Mouse (Mus musculus): ENCODE results near the gene Gm7929.
A peak's percentile ranks its signal among the peaks of the same experiment; 100 is the strongest.
"Not testable (repeated sequence)": the region's sequence is repeated elsewhere in the genome, so short reads cannot be mapped to it uniquely, and the experiment has no call there.

Gene Gm7929

DNA sequence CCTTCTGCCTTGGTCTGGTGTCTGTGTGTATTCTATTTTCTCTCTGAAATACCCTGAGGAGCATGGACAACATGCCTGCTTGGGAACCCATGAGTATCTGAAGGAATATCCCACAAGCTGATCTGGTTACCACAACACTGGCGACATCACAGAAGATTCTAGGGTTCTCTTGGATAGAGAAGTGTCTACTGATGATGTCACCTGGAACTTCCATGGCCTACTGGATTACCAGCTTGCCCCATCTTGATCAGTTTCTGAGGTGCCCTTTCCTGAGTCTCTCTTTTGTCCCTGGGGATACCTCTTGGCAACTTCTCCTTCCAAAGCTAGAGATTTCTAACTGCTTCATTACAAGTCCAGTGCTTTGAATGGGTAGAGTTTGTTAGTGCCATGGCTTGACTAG is at the start of gene Gm7929:
Gene Gm7929 (minus strand): TSS at position 101 of the 400 bp plus-strand sequence.
- DNase-seq (ENCODE audit: low read depth, low spot score) = not testable (repeated sequence)

- not testable (repeated sequence) for DNase-seq (ENCODE audit: low read depth, low spot score)
Observed at GRCm38 (mm10) chr14:41772341-41772740, 21.9 kb upstream of the Gm7929 start, which contains the start of gene Gm47189. Gm47189 (minus strand) TSS chr14:41772441.

- not testable (repeated sequence) for DNase-seq (ENCODE audit: low read depth, low spot score)
Observed at GRCm38 (mm10) chr14:41755931-41756330, 5.5 kb upstream of the Gm7929 start.

- DNase-seq (ENCODE audit: low read depth, low spot score) = peak; percentile 31
Observed at GRCm38 (mm10) chr14:41723437-41723836, 27.0 kb downstream of the Gm7929 start.

DNA sequence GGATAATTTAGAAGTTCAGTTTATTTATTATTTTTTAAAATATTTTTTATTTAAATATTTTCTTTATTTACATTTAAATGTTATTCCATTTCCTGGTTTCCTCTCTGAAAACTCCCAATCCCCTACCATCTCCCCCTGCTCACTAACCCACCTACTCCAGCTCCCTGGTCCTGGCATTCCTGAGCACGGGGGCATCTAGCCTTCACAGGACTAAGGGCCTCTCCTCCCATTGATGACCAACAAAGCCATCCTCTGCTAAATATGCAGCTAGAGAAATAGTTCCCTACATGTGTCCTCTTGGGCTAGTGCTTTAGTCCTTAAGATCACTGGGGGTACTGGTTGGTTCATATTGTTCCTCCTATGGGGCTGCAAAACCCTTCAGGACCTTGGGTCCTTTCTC is 33.2 kb downstream of the Gm7929 start:
- not testable (repeated sequence) for DNase-seq (ENCODE audit: low read depth, low spot score)

GRCm38 (mm10) chr14:41701785-41702184 is 48.6 kb downstream of the Gm7929 start, which contains the start of gene Gm8068:
Gm8068 (minus strand) TSS chr14:41701885.
- DNase-seq (ENCODE audit: low read depth, low spot score) = not testable (repeated sequence)

Data from ES-CJ7 (cell line).